8 mouse cellular contexts compared by ENCODE assay signal in genomic region chr2:158361678-158362320, GRCm38 (mm10). TPM values are rescaled to one million over a fixed set of nuclear protein-coding genes. Genes with fewer than 3 reads are reported as not detected.
A peak's percentile ranks its signal among the peaks of the same experiment; 100 is the strongest.
DNase-seq lines count a peak whose midpoint lies in the region; ATAC-seq lines count a peak whose summit lies in the region.

No protein-coding gene starts in this region.

- 42% methylated on average over 8 of the region's 8 CpGs for WGBS in heart, embryonic 10.5 days
- WGBS in forebrain, embryonic 13.5 days = 44% methylated on average over 8 of the region's 8 CpGs
- 29% methylated on average over 8 of the region's 8 CpGs for WGBS in liver, embryonic 13.5 days (ENCODE audit: insufficient replicate concordance)

- peaks cover 24% of the 10 kb centered on the region for H3K4me1 ChIP-seq in heart, embryonic 10.5 days
- peaks cover 28% of the 10 kb centered on the region for H3K4me1 ChIP-seq in forebrain, embryonic 13.5 days
- H3K4me1 ChIP-seq in liver, embryonic 13.5 days (replicated peaks) = peaks cover 35% of the 10 kb centered on the region

- ATAC-seq in forebrain, embryonic 13.5 days = peak; percentile 59
- ATAC-seq in liver, embryonic 13.5 days (ENCODE audit: low read depth) = peak; percentile 44

- H3K4me2 ChIP-seq in forebrain, embryonic 13.5 days = peak overlapping the region; percentile 88
- peak overlapping the region; percentile 80 for H3K4me2 ChIP-seq in liver, embryonic 13.5 days

- no peaks in the 10 kb centered on the region for H3K27me3 ChIP-seq in heart, embryonic 10.5 days (ENCODE audit: insufficient read depth, poor library complexity, severe bottlenecking)
- H3K27me3 ChIP-seq in forebrain, embryonic 13.5 days = no peaks in the 10 kb centered on the region
- no peaks in the 10 kb centered on the region for H3K27me3 ChIP-seq in liver, embryonic 13.5 days

- no peak overlapping the region for H3K9ac ChIP-seq in forebrain, embryonic 13.5 days
- H3K9ac ChIP-seq in liver, embryonic 13.5 days = no peak overlapping the region

- no peaks in the 10 kb centered on the region for H3K9me3 ChIP-seq in heart, embryonic 10.5 days
- no peaks in the 10 kb centered on the region for H3K9me3 ChIP-seq in forebrain, embryonic 13.5 days (replicated peaks)
- H3K9me3 ChIP-seq in liver, embryonic 13.5 days (replicated peaks) = no peaks in the 10 kb centered on the region

- peaks cover 36% of the 10 kb centered on the region for H3K36me3 ChIP-seq in heart, embryonic 10.5 days
- H3K36me3 ChIP-seq in forebrain, embryonic 13.5 days (ENCODE audit: poor library complexity, severe bottlenecking) = peaks cover 36% of the 10 kb centered on the region
- peaks cover 36% of the 10 kb centered on the region for H3K36me3 ChIP-seq in liver, embryonic 13.5 days

- peak; percentile 74 for DNase-seq in heart, embryonic 10.5 days (ENCODE audit: low spot score)
- no peak for DNase-seq in heart, adult 18-20 months
- peak; percentile 83 for DNase-seq in ES-CJ7 (ENCODE audit: low read depth, low spot score)
- DNase-seq in liver, embryonic 13.5 days = no peak
- no peak for DNase-seq in thymus, adult 18-20 months
- no peak for DNase-seq in right cerebral cortex, postnatal 36 days (ENCODE audit: low spot score in 2 of 2)
- DNase-seq in left cerebral cortex, postnatal 36 days (ENCODE audit: low spot score in 2 of 2) = no peak

- H3K27ac ChIP-seq in heart, embryonic 10.5 days = peak overlapping the region; percentile 97
- H3K27ac ChIP-seq in forebrain, embryonic 13.5 days = no peak overlapping the region
- no peak overlapping the region for H3K27ac ChIP-seq in liver, embryonic 13.5 days

- peak overlapping the region; percentile 93 for H3K4me3 ChIP-seq in heart, embryonic 10.5 days
- H3K4me3 ChIP-seq in forebrain, embryonic 13.5 days = peak overlapping the region; percentile 95
- peak overlapping the region; percentile 81 for H3K4me3 ChIP-seq in liver, embryonic 13.5 days (replicated peaks)

- intact Hi-C loops in left cerebral cortex, postnatal 36 days (cut with DNase I) = no loop called here

RNA-seq across cellular contexts. Expression of gene Snhg11, which starts 13.6 kb away (rescaled TPM):
- polyA plus RNA-seq in heart, embryonic 10.5 days (2016; fragmentation: Nextera tagmentation; extraction: Ambion mirVana) = 1.7 and 6.7 TPM in 2 replicates
- total RNA-seq in heart, adult 18-20 months (2021) = under 1 TPM; 0.15 to 0.26 TPM
- polyA plus RNA-seq in forebrain, embryonic 13.5 days (2015; fragmentation: Nextera tagmentation; extraction: Ambion mirVana) = 56.7 and 73.0 TPM in 2 replicates
- 1.4 and 1.5 TPM in 2 replicates for polyA plus RNA-seq in liver, embryonic 13.5 days (2015; fragmentation: Nextera tagmentation; extraction: Ambion mirVana)
- 100 to 1,000 TPM; 386 to 903 TPM for total RNA-seq in left cerebral cortex, postnatal 36 days (2021)

RNA-seq across cellular contexts. Expression of gene Ralgapb, which starts 47.8 kb away (rescaled TPM):
- 11.8 and 12.6 TPM in 2 replicates for polyA plus RNA-seq in heart, embryonic 10.5 days (2016; fragmentation: Nextera tagmentation; extraction: Ambion mirVana)
- 10 to 100 TPM; 35.0 to 35.8 TPM for total RNA-seq in heart, adult 18-20 months (2021)
- 20.4 and 22.3 TPM in 2 replicates for polyA plus RNA-seq in forebrain, embryonic 13.5 days (2015; fragmentation: Nextera tagmentation; extraction: Ambion mirVana)
- polyA plus RNA-seq in liver, embryonic 13.5 days (2015; fragmentation: Nextera tagmentation; extraction: Ambion mirVana) = 6.0 and 6.3 TPM in 2 replicates
- 100 to 1,000 TPM; 107 to 109 TPM for total RNA-seq in left cerebral cortex, postnatal 36 days (2021)

RNA-seq across cellular contexts. Expression of gene Lbp, which starts 55.5 kb away (rescaled TPM):
- 5.4 and 5.5 TPM in 2 replicates for polyA plus RNA-seq in heart, embryonic 10.5 days (2016; fragmentation: Nextera tagmentation; extraction: Ambion mirVana)
- total RNA-seq in heart, adult 18-20 months (2021) = 1 to 10 TPM; 6.2 to 7.0 TPM
- polyA plus RNA-seq in forebrain, embryonic 13.5 days (2015; fragmentation: Nextera tagmentation; extraction: Ambion mirVana) = 0.53 and 0.92 TPM in 2 replicates
- 16.3 and 22.9 TPM in 2 replicates for polyA plus RNA-seq in liver, embryonic 13.5 days (2015; fragmentation: Nextera tagmentation; extraction: Ambion mirVana)
- 1 to 10 TPM; 1.6 to 2.2 TPM for total RNA-seq in left cerebral cortex, postnatal 36 days (2021)

Comparison
In these comparisons a context has a peak if more than half of its experiments do, and no peak if none do; other contexts are left out.
1. DNase-seq: peak in heart, embryonic 10.5 days (single experiment) and ES-CJ7 (single experiment); none in heart, adult 18-20 months (0 of 2), liver, embryonic 13.5 days (single experiment), thymus, adult 18-20 months (0 of 2), right cerebral cortex, postnatal 36 days (0 of 2) and left cerebral cortex, postnatal 36 days (0 of 2).
2. Peak in every context shown above with its lines, with median percentiles within 50 percentile points of each other: H3K4me3 ChIP-seq.